In genomic region chr17:18455619-18456140, GRCm38 (mm10) we compare ENCODE assay signal across 24 mouse cellular contexts. TPM values are rescaled to one million over a fixed set of nuclear protein-coding genes. Genes with fewer than 3 reads are reported as not detected.
DNase-seq lines count a peak whose midpoint lies in the region; ATAC-seq and TF ChIP-seq lines count a peak whose summit lies in the region.
"Had no signal": no experiment of that assay in that cellular context is flagged by ENCODE, and none has a peak within 500 bp of the region (broad histone marks: within the 10 kb centered on the region; RNA-seq: fewer than 3 reads in every experiment).

No protein-coding gene starts in this region.

- peak overlapping the region; percentile 80 for H3K27ac ChIP-seq in MEL (ENCODE audit: control insufficient read depth, low read depth, low read length)
- H3K27ac ChIP-seq in hindbrain, embryonic 14.5 days, result no peak overlapping the region

- H3K9ac ChIP-seq in MEL (ENCODE audit: control insufficient read depth, low read depth, low read length, poor library complexity, severe bottlenecking), result peak overlapping the region; percentile 38; the same call in 1 of the 2 replicates
- H3K9ac ChIP-seq in hindbrain, embryonic 14.5 days, result no peak overlapping the region

- ATAC-seq in G1E (ENCODE audit: extremely low read depth, insufficient number of reproducible peaks, low FRiP score, poor library complexity, severe bottlenecking), result peak; percentile 52
- ATAC-seq in hindbrain, embryonic 14.5 days (ENCODE audit: low FRiP score), result no peak
- ATAC-seq: activated CD4-positive, CD25-positive, alpha-beta regulatory T cell, adult 4 months; CD4-positive, CD25-positive, alpha-beta regulatory T cell, adult 4 months; Patski had no signal

- DNase-seq in G1E (ENCODE audit: low spot score) (no peak), MEL (ENCODE audit: low read depth, low spot score) (peak; percentile 37)
- no peak for DNase-seq in hindbrain, embryonic 14.5 days (ENCODE audit: low spot score)
- no peak for DNase-seq in heart, postnatal 25 days (ENCODE audit: low spot score)
- DNase-seq: adrenal gland, adult 2 months; adrenal gland, adult 8-10 months; adrenal gland, postnatal 10 days; adrenal gland, postnatal 14 days; adrenal gland, postnatal 25 days; adrenal gland, postnatal 36 days; B cell, adult 2 months; cerebellum, adult 11 months; cerebellum, adult 11-12 months; cerebellum, adult 18-20 months; cerebellum, adult 2 months; cerebellum, adult 8-10 months had no signal

- H3K79me2 ChIP-seq in MEL (ENCODE audit: control insufficient read depth, insufficient read depth, low read length, poor library complexity), result no peaks in the 10 kb centered on the region

- TF ChIP-seq RAD21 in MEL (IDR thresholded peaks at IDR 0.05; ENCODE audit: low read depth, low read length), result no peak

- no peak for TF ChIP-seq POLR2A in MEL (IDR thresholded peaks at IDR 0.05; ENCODE audit: control insufficient read depth in 1 of 2, insufficient read depth in 1 of 2, low read depth in 1 of 2, low read length in 2 of 2, poor library complexity in 1 of 2)

- H3K4me3 ChIP-seq in G1E (ENCODE audit: low read depth, low read length) (no peak overlapping the region), MEL (ENCODE audit: control insufficient read depth in 1 of 2, insufficient read depth in 1 of 2, low read depth in 2 of 2, low read length in 2 of 2) (no peak overlapping the region)
- H3K4me3 ChIP-seq in hindbrain, embryonic 14.5 days (replicated peaks; ENCODE audit: low read length), result no peak overlapping the region

- intact Hi-C loops in heart, postnatal 25 days (cut with DNase I), result no loop called here

- H3K4me1 ChIP-seq in G1E (ENCODE audit: insufficient read depth, low read depth, low read length), result no peaks in the 10 kb centered on the region
- H3K4me1 ChIP-seq in MEL (ENCODE audit: control insufficient read depth in 1 of 2, insufficient read depth in 2 of 2, low read length in 2 of 2), result peaks cover 7 to 17% of the 10 kb centered on the region in 2 experiments
- H3K4me1 ChIP-seq in hindbrain, embryonic 14.5 days (replicated peaks; ENCODE audit: control insufficient read depth, insufficient read depth, low read length), result no peaks in the 10 kb centered on the region

- WGBS in hindbrain, embryonic 14.5 days, result 81% methylated on average over 3 of the region's 3 CpGs

- H3K4me2 ChIP-seq in hindbrain, embryonic 14.5 days (replicated peaks), result no peak overlapping the region

- peak; percentile 68 to 73 for TF ChIP-seq EP300 in MEL (IDR thresholded peaks at IDR 0.05; ENCODE audit: low read depth in 1 of 2, low read length in 2 of 2)

- no peak for TF ChIP-seq CTCF in G1E (IDR thresholded peaks at IDR 0.05; ENCODE audit: low read depth, low read length)
- no peak for TF ChIP-seq CTCF in MEL (IDR thresholded peaks at IDR 0.05 in 2 of 3, conservative IDR thresholded peaks at IDR 0.05 in 1 of 3; ENCODE audit: control insufficient read depth in 1 of 3, insufficient read depth in 1 of 3, low read depth in 2 of 3, low read length in 3 of 3, poor library complexity in 1 of 3, severe bottlenecking in 1 of 3)

- H3K9me3 ChIP-seq in G1E (replicated peaks) (no peaks in the 10 kb centered on the region), MEL (replicated peaks; ENCODE audit: insufficient read depth, low read length) (no peaks in the 10 kb centered on the region)
- H3K9me3 ChIP-seq in hindbrain, embryonic 14.5 days (ENCODE audit: control insufficient read depth, low read length), result 0 out of 2 replicates have a peak, but pooled peaks cover 7% of the 10 kb centered on the region

- H3K27me3 ChIP-seq in G1E (ENCODE audit: insufficient read depth, low read length) (no peaks in the 10 kb centered on the region), MEL (ENCODE audit: control insufficient read depth in 1 of 2, insufficient read depth in 2 of 2, low read length in 2 of 2) (no peaks in the 10 kb centered on the region)
- no peaks in the 10 kb centered on the region for H3K27me3 ChIP-seq in hindbrain, embryonic 14.5 days (ENCODE audit: control insufficient read depth, insufficient read depth, low read length)
- H3K27me3 ChIP-seq: CH12.LX, Patski had no signal

- H3K36me3 ChIP-seq in G1E (replicated peaks) (no peaks in the 10 kb centered on the region), MEL (ENCODE audit: control insufficient read depth in 1 of 2, insufficient read depth in 2 of 2, low read length in 2 of 2) (peaks cover 0 to 26% of the 10 kb centered on the region in 2 experiments; a peak in 2 of 4 replicates)
- no peaks in the 10 kb centered on the region for H3K36me3 ChIP-seq in hindbrain, embryonic 14.5 days (replicated peaks; ENCODE audit: control insufficient read depth, insufficient read depth)

TF ChIP-seq in MEL, 35 proteins besides CTCF, POLR2A, EP300 and RAD21:
- peak; percentile 51 for TF ChIP-seq BHLHE40 (IDR thresholded peaks at IDR 0.05; ENCODE audit: borderline replicate concordance, low read depth, low read length)
- no peak for TF ChIP-seq USF2 (IDR thresholded peaks at IDR 0.05; ENCODE audit: borderline replicate concordance in 1 of 2, insufficient read depth in 1 of 2, low read depth in 1 of 2, low read length in 2 of 2)
- no peak for TF ChIP-seq KAT2A (conservative IDR thresholded peaks at IDR 0.05; ENCODE audit: low read depth, low read length)
- TF ChIP-seq ETS1 (IDR thresholded peaks at IDR 0.05; ENCODE audit: low read depth, low read length), result peak; percentile 41
- TF ChIP-seq ZNF384 (IDR thresholded peaks at IDR 0.05; ENCODE audit: low read depth, low read length), result peak; percentile 33; the same call in 1 of the 2 replicates
- peak; percentile 41; the same call in 1 of the 2 replicates for TF ChIP-seq GATA1 (IDR thresholded peaks at IDR 0.05; ENCODE audit: low read depth, low read length)
- TF ChIP-seq TCF12 (IDR thresholded peaks at IDR 0.05; ENCODE audit: low read depth, low read length), result peak; percentile 74
- 0 out of 2 replicates have a peak, but pooled peaks have one; percentile 51 for TF ChIP-seq MAZ (IDR thresholded peaks at IDR 0.05; ENCODE audit: low read depth, low read length)
- TF ChIP-seq MYC (IDR thresholded peaks at IDR 0.05; ENCODE audit: low read depth, low read length), result no peak
- 0 out of 2 replicates have a peak, but pooled peaks have one; percentile 27 for TF ChIP-seq RCOR1 (IDR thresholded peaks at IDR 0.05; ENCODE audit: low read depth, low read length)
- TF ChIP-seq MYB (IDR thresholded peaks at IDR 0.05; ENCODE audit: low read depth, low read length), result no peak

RNA-seq across cellular contexts. Expression of gene Vmn2r95, which starts 31.8 kb away (rescaled TPM):
- total RNA-seq in G1E (2014; fragmentation: Nextera tagmentation) (not detected in 2 replicates), G1E (2017) (0.05 and 0.12 TPM in 2 replicates), MEL (2012; rRNA removed) (under 0.01 TPM in 1 of 2 replicates, not detected in the other)
- polyA plus RNA-seq in G1E (2012) (not detected in 2 replicates), MEL (2012; ENCODE audit: insufficient read depth in 1 of 2, insufficient read length in 2 of 2, low read depth in 1 of 2, low replicate concordance in 2 of 2, missing spikeins in 1 of 2) (under 1 TPM in 1 of 2 experiments, not detected in 1; 0.01 TPM)
- polyA plus RNA-seq in hindbrain, embryonic 14.5 days (2014; fragmentation: Nextera tagmentation; extraction: Ambion mirVana), result not detected in 2 replicates
- total RNA-seq in heart, postnatal 25 days (2021), result not detected
- total RNA-seq: adrenal gland, adult 18-20 months; adrenal gland, adult 2 months; adrenal gland, postnatal 10 days; adrenal gland, postnatal 14 days; adrenal gland, postnatal 25 days; adrenal gland, postnatal 36 days; CH12.LX; ES-E14 had no signal
- polyA plus RNA-seq: adrenal gland, adult 2 months; brain, embryonic 14.5 days; C2C12; cerebellum, adult 2 months; Patski had no signal
